Mouse (Mus musculus): ENCODE data around the gene Pfn3. TPM values are rescaled to one million over a fixed set of nuclear protein-coding genes. Genes with fewer than 3 reads are reported as not detected.

The Pfn3 gene
- total and polyA plus RNA-seq, 3 experiments: not detected

- H3K4me3 ChIP-seq (replicated peaks in 1 of 3; ENCODE audit: low read depth in 2 of 3, low read length in 2 of 3, poor library complexity in 1 of 3): peak overlapping the region; percentile 61 to 99 (median 80)
- H3K4me1 ChIP-seq (ENCODE audit: control insufficient read depth in 1 of 2, insufficient read depth in 2 of 2): peaks cover 30 to 55% of the 10 kb centered on the region in 2 experiments
- H3K27ac ChIP-seq (ENCODE audit: insufficient read depth, low read depth): peak overlapping the region; percentile 80
- H3K9me3 ChIP-seq (replicated peaks; ENCODE audit: low read length): no peaks in the 10 kb centered on the region
- no peak for TF ChIP-seq ZMIZ1 (IDR thresholded peaks at IDR 0.05; ENCODE audit: low read depth, low read length)
- H3K9ac ChIP-seq (ENCODE audit: insufficient read depth, low read depth): peak overlapping the region; percentile 98
- no peak for DNase-seq (ENCODE audit: extremely low read depth)
- dilution Hi-C loops (cut with MboI; ENCODE audit: extremely low pct_ligation_motif_present, extremely low pct_unique_long_range_greater_than_20kb, low sequenced_read_pairs) (no loop called here), in situ Hi-C loops (cut with MboI; ENCODE audit: low pct_ligation_motif_present, low pct_unique_long_range_greater_than_20kb, low sequenced_read_pairs) (no loop called here)
- peaks cover 34% of the 10 kb centered on the region for H3K79me2 ChIP-seq (replicated peaks; ENCODE audit: control insufficient read depth, extremely low read depth, insufficient read depth, poor library complexity, severe bottlenecking)
- H3K36me3 ChIP-seq (replicated peaks in 1 of 2; ENCODE audit: control insufficient read depth in 1 of 2, insufficient read depth in 1 of 2, low read length in 1 of 2): peaks cover 13 to 23% of the 10 kb centered on the region in 2 experiments
- H3K4me2 ChIP-seq (ENCODE audit: insufficient read depth, low read depth, poor library complexity, severe bottlenecking): peak overlapping the region; percentile 83
- H3K27me3 ChIP-seq (replicated peaks): no peaks in the 10 kb centered on the region
Observed at GRCm38 (mm10) chr13:55446483-55447105, 31.6 kb upstream of the Pfn3 start.

GRCm38 (mm10) chr13:55445361-55446091 is 30.5 kb upstream of the Pfn3 start:
- Histone ChIP-seq H3K27me3 (replicated peaks) (no peaks in the 10 kb centered on the region), H3K4me2 (ENCODE audit: insufficient read depth, low read depth, poor library complexity, severe bottlenecking) (peak overlapping the region; percentile 83), H3K27ac (ENCODE audit: insufficient read depth, low read depth) (peak overlapping the region; percentile 94), H3K79me2 (replicated peaks; ENCODE audit: control insufficient read depth, extremely low read depth, insufficient read depth, poor library complexity, severe bottlenecking) (peaks cover 34% of the 10 kb centered on the region), H3K4me3 (replicated peaks in 1 of 3; ENCODE audit: low read depth in 2 of 3, low read length in 2 of 3, poor library complexity in 1 of 3) (peak overlapping the region; percentile 61 to 99 (median 80)), H3K9me3 (replicated peaks; ENCODE audit: low read length) (no peaks in the 10 kb centered on the region), H3K4me1 (ENCODE audit: control insufficient read depth in 1 of 2, insufficient read depth in 2 of 2) (peaks cover 29 to 49% of the 10 kb centered on the region in 2 experiments), H3K9ac (ENCODE audit: insufficient read depth, low read depth) (peak overlapping the region; percentile 98), H3K36me3 (replicated peaks in 1 of 2; ENCODE audit: control insufficient read depth in 1 of 2, insufficient read depth in 1 of 2, low read length in 1 of 2) (peaks cover 2 to 12% of the 10 kb centered on the region in 2 experiments)
- DNase-seq (ENCODE audit: extremely low read depth): peak; percentile 37
- dilution Hi-C loops (cut with MboI; ENCODE audit: extremely low pct_ligation_motif_present, extremely low pct_unique_long_range_greater_than_20kb, low sequenced_read_pairs): no loop called here
- in situ Hi-C loops (cut with MboI; ENCODE audit: low pct_ligation_motif_present, low pct_unique_long_range_greater_than_20kb, low sequenced_read_pairs): no loop called here
- TF ChIP-seq UBTF (IDR thresholded peaks at IDR 0.05; ENCODE audit: low read depth, low read length) (peak; percentile 65; the same call in 1 of the 2 replicates), MXI1 (IDR thresholded peaks at IDR 0.05; ENCODE audit: low read depth, low read length) (peak; percentile 57; the same call in 1 of the 2 replicates), BHLHE40 (IDR thresholded peaks at IDR 0.05; ENCODE audit: low read depth, low read length) (peak; percentile 49; the same call in 1 of the 2 replicates), ETS1 (conservative IDR thresholded peaks at IDR 0.05; ENCODE audit: low read depth, low read length) (no peak), TCF12 (IDR thresholded peaks at IDR 0.05; ENCODE audit: low read depth, low read length) (no peak; the same call in 1 of the 2 replicates), NRF1 (IDR thresholded peaks at IDR 0.05; ENCODE audit: low read depth, low read length) (no peak), CHD1 (IDR thresholded peaks at IDR 0.05; ENCODE audit: low read depth, low read length) (peak; percentile 46; the same call in 1 of the 2 replicates), KAT2A (IDR thresholded peaks at IDR 0.05; ENCODE audit: insufficient replicate concordance, low read length) (no peak), HCFC1 (IDR thresholded peaks at IDR 0.05; ENCODE audit: low read depth, low read length) (peak; percentile 51; the same call in 1 of the 2 replicates)

Measured in CH12.LX (cell line).